Mouse (Mus musculus): ENCODE results near the gene Gtf2ird1.
"Not testable (repeated sequence)": the region's sequence is repeated elsewhere in the genome, so short reads cannot be mapped to it uniquely, and the experiment has no call there.

Gene Gtf2ird1

GRCm38 (mm10) chr5:134456503-134456962 lies at the start of gene Gtf2ird1:
Gene Gtf2ird1 (minus strand): TSS chr5:134456716.
- DNase-seq (ENCODE audit: low read depth): no peak

- DNase-seq (ENCODE audit: low read depth): no peak
Observed at GRCm38 (mm10) chr5:134505810-134506292, 49.3 kb upstream of the Gtf2ird1 start.

- no peak for DNase-seq (ENCODE audit: low read depth)
Observed at GRCm38 (mm10) chr5:134502591-134502990, 46.1 kb upstream of the Gtf2ird1 start.

GRCm38 (mm10) chr5:134501453-134501852 lies 44.9 kb upstream of the Gtf2ird1 start:
- no peak for DNase-seq (ENCODE audit: low read depth)

- no peak for DNase-seq (ENCODE audit: low read depth)
Observed at GRCm38 (mm10) chr5:134500681-134501080, 44.2 kb upstream of the Gtf2ird1 start.

- DNase-seq (ENCODE audit: low read depth): no peak
Observed at GRCm38 (mm10) chr5:134500062-134500461, 43.5 kb upstream of the Gtf2ird1 start.

- DNase-seq (ENCODE audit: low read depth): no peak
Observed at GRCm38 (mm10) chr5:134497026-134497425, 40.5 kb upstream of the Gtf2ird1 start.

GRCm38 (mm10) chr5:134495796-134496195 lies 39.3 kb upstream of the Gtf2ird1 start:
- DNase-seq (ENCODE audit: low read depth): no peak

- peak; percentile 56 for DNase-seq (ENCODE audit: low read depth)
Observed at GRCm38 (mm10) chr5:134494142-134494541, 37.6 kb upstream of the Gtf2ird1 start.

GRCm38 (mm10) chr5:134492956-134493355 lies 36.4 kb upstream of the Gtf2ird1 start:
- DNase-seq (ENCODE audit: low read depth): no peak

- peak; percentile 76 for DNase-seq (ENCODE audit: low read depth)
Observed at GRCm38 (mm10) chr5:134491712-134492417, 35.3 kb upstream of the Gtf2ird1 start.

GRCm38 (mm10) chr5:134491206-134491605 lies 34.7 kb upstream of the Gtf2ird1 start:
- no peak for DNase-seq (ENCODE audit: low read depth)

- DNase-seq (ENCODE audit: low read depth): no peak
Observed at GRCm38 (mm10) chr5:134490465-134490864, 33.9 kb upstream of the Gtf2ird1 start.

GRCm38 (mm10) chr5:134489583-134489982 lies 33.1 kb upstream of the Gtf2ird1 start:
- DNase-seq (ENCODE audit: low read depth): no peak

GRCm38 (mm10) chr5:134488596-134488995 lies 32.1 kb upstream of the Gtf2ird1 start:
- no peak for DNase-seq (ENCODE audit: low read depth)

GRCm38 (mm10) chr5:134488042-134488441 lies 31.5 kb upstream of the Gtf2ird1 start:
- DNase-seq (ENCODE audit: low read depth): no peak

GRCm38 (mm10) chr5:134485900-134486665 lies 29.6 kb upstream of the Gtf2ird1 start:
- DNase-seq (ENCODE audit: low read depth): peak; percentile 53

GRCm38 (mm10) chr5:134485183-134485730 lies 28.7 kb upstream of the Gtf2ird1 start:
- no peak for DNase-seq (ENCODE audit: low read depth)

GRCm38 (mm10) chr5:134483291-134483690 lies 26.8 kb upstream of the Gtf2ird1 start:
- no peak for DNase-seq (ENCODE audit: low read depth)

GRCm38 (mm10) chr5:134482331-134482730 lies 25.8 kb upstream of the Gtf2ird1 start:
- no peak for DNase-seq (ENCODE audit: low read depth)

GRCm38 (mm10) chr5:134478886-134479285 lies 22.4 kb upstream of the Gtf2ird1 start:
- not testable (repeated sequence) for DNase-seq (ENCODE audit: low read depth)

- DNase-seq (ENCODE audit: low read depth): not testable (repeated sequence)
Observed at GRCm38 (mm10) chr5:134475686-134476085, 19.2 kb upstream of the Gtf2ird1 start.
